Mouse (Mus musculus): ENCODE measurements around the gene Ltv1.

DNA sequence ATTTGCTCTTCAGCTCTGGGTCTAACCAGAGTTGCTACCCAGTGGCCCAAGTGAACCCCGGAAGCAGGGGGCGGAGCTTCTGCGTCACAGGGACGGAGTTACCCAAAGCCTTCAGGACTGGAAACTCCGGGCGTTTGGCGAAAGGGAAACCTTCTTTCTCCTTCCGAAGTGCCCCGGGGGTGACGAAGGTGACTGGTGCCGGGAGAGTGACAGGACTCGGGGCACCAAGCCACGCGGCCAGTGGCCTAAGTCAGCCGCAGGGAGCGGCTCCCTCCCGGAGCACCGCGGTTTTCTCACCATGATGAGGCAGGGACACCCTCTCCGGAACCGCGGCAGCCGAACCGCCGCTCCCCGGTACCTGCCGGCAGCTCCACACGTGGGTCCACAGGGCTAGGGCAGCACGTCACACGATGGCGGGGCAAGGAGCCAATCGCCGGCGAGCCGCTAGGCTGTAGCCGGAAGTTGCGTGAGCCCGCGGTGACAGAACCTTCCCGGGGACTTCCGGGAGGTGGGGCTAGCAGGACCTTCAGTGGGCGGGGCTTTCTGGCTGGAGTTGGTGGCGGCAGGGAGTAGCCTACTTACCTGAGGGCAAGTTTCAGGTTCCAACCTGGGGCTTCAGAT, at the start of gene Ltv1:
- TF ChIP-seq MYOG (IDR thresholded peaks at IDR 0.05; ENCODE audit: control insufficient read depth, extremely low read depth, insufficient read length): no peak
- no peak for TF ChIP-seq CTCF (IDR thresholded peaks at IDR 0.05; ENCODE audit: control insufficient read depth, insufficient read depth, insufficient read length)

All from C2C12 (cell line).